Mouse (Mus musculus) neural tube, embryonic 12.5 days (tissue): ENCODE results near the gene Cox19. TPM values are rescaled to one million over a fixed set of nuclear protein-coding genes. Genes with fewer than 3 reads are reported as not detected.

Experiments used
- ATAC-seq: fragments of 200-750 bp; cut with Nextera tagmentation; 2 replicates; pipeline ENCODE4 v1.8.0; 2017; ENCODE audit warnings: low read depth, mild to moderate bottlenecking, moderate TSS enrichment, moderate library complexity; ENCODE audit not compliant: low FRiP score
- H3K27ac ChIP-seq: fragments of 300-500 bp; sonication (generic); 2 replicates; pipeline ENCODE4 v1.5.1; 2016
- H3K27me3 ChIP-seq: fragments of 300-500 bp; sonication (generic); replicated peaks from 2 replicates; pipeline ENCODE4 v1.6.1; 2016; ENCODE audit warnings: mild to moderate bottlenecking
- H3K36me3 ChIP-seq: fragments of 300-500 bp; sonication (generic); 2 replicates; pipeline ENCODE4 v1.6.1; 2016; ENCODE audit warnings: mild to moderate bottlenecking
- H3K4me1 ChIP-seq: fragments of 300-500 bp; sonication (generic); 2 replicates; pipeline ENCODE4 v1.6.1; 2016
- H3K4me2 ChIP-seq: fragments of 300-500 bp; sonication (generic); replicated peaks from 2 replicates; pipeline ENCODE4 v1.6.1; 2016; ENCODE audit warnings: mild to moderate bottlenecking
- H3K4me3 ChIP-seq: fragments of 300-500 bp; sonication (generic); 2 replicates; pipeline ENCODE4 v1.5.1; 2016
- H3K9ac ChIP-seq: fragments of 300-500 bp; sonication (generic); 2 replicates; pipeline ENCODE4 v1.6.1; 2016; ENCODE audit warnings: mild to moderate bottlenecking
- H3K9me3 ChIP-seq: fragments of 300-500 bp; sonication (generic); 2 replicates; pipeline ENCODE4 v1.6.1; 2016; ENCODE audit warnings: mild to moderate bottlenecking
- WGBS: fragments of 180-500 bp; shearing (Covaris S2); methylation state at CpG from one replicate; pipeline ENCODE4 v1.1.7; 2016; 5-methylcytosine and 5-hydroxymethylcytosine counted together
- polyA plus RNA-seq: library from polyadenylated mRNA; unstranded; fragments of >200 nt; fragmentation: Nextera tagmentation; extraction: Ambion mirVana; gene quantifications from 2 replicates; pipeline ENCODE4 v1.2.1, GENCODE M21; 2016

Gene Cox19
- polyA plus RNA-seq, 1 experiment from 2014 or later = 124 TPM

DNA sequence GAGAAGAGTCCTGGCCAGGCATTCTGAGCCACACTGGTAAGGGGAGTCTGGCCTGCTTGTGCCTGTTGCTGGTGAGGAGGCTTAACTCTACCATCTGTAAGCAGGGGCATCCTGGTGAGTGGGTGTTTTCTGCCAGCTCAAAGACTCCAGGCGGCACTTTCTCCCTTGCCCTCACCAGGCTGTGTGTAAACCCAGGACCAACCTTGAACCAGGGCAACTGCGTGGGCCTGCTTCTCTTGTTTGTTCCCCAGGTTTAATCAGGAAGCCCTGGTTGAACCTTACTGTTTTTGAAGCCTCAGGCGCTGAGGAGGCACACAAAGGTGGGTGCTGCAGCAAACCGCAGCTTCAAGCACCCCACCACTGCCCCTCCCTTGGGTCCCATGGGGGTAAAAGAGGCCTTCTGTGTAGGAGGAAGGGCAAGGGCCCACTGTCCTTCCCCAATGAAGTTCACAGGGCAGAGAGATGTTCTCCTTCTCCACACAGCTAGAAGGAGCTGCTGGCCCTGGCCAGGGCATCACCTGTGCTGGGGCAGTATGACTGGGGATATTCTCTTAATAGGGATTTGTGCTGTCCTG lies 16.8 kb upstream of the Cox19 start:
- no peak for ATAC-seq
- WGBS = 88% methylated on average over 4 of the region's 4 CpGs
- Histone ChIP-seq H3K4me3 (no peak overlapping the region), H3K9ac (no peak overlapping the region), H3K9me3 (no peaks in the 10 kb centered on the region), H3K36me3 (peaks cover 4% of the 10 kb centered on the region; the same call in 1 of the 2 replicates), H3K27ac (no peak overlapping the region), H3K4me1 (peaks cover 36% of the 10 kb centered on the region), H3K27me3 (no peaks in the 10 kb centered on the region), H3K4me2 (no peak overlapping the region)

DNA sequence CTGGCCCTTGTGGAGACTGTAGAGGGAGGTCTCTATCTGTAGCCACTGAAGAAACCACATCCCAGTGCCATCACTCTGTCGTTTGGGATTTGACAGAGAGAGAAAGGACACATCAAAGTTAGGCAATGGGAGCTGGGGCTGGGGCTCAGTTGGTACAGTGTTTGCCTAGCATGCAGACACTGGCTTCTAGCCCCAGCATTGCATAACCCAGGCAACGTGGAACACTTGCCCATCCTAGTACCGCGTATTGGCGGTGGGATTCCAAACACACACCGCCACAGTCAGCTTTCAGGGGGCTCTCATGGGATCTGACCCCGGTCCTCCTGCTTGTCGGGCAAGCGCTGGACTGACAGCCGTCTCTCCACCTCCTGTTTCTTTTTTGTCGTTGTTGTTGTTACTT lies 15.3 kb upstream of the Cox19 start:
- 83% methylated on average over 11 of the region's 11 CpGs for WGBS
- Histone ChIP-seq H3K4me3 (no peak overlapping the region), H3K9ac (no peak overlapping the region), H3K4me1 (peaks cover 26% of the 10 kb centered on the region), H3K9me3 (no peaks in the 10 kb centered on the region), H3K36me3 (peaks cover 4% of the 10 kb centered on the region; the same call in 1 of the 2 replicates), H3K27me3 (no peaks in the 10 kb centered on the region), H3K27ac (no peak overlapping the region), H3K4me2 (no peak overlapping the region)
- no peak for ATAC-seq

- Histone ChIP-seq H3K27me3 (no peaks in the 10 kb centered on the region), H3K4me1 (peaks cover 21% of the 10 kb centered on the region), H3K4me2 (no peak overlapping the region), H3K27ac (no peak overlapping the region), H3K9me3 (no peaks in the 10 kb centered on the region), H3K9ac (no peak overlapping the region), H3K36me3 (peaks cover 4% of the 10 kb centered on the region; the same call in 1 of the 2 replicates), H3K4me3 (no peak overlapping the region)
- 92% methylated on average over 1 of the region's 1 CpGs for WGBS
- ATAC-seq = no peak
Measured at GRCm38 (mm10) chr5:139365827-139366226, 14.6 kb upstream of the Cox19 start.

DNA sequence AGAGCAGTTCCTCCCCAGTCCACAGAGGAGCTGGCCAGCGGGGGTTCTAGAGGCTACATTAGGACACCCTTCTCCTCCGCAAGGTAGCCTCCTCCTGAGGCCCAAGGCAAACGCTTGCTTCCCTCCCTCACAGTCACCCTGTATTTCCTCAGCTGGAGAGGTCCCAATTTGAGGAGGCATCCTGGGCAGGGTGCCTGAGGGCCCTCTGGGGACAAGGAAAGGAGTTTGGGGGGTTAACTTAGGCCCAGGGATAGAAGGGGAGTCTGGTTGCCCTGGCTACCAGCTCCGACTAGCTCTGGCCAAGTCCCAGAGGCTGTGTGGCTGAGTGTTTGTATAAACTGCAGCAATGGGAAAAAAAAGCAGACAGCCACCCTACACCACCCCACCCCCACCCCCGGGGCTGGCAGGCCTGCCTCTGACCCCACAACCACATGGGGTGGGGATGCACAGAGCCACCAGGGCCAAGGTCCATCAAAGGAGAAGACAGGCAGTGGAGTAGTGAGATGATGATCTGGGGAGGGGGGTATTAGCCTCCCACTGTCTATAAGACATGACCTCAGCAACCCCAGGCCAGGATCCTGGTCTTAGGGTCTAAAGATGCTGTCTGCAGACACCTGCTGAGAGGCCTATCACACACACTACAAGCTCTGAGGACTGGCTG lies 13.8 kb upstream of the Cox19 start:
- Histone ChIP-seq H3K4me2 (no peak overlapping the region), H3K9ac (no peak overlapping the region), H3K27ac (no peak overlapping the region), H3K4me1 (peaks cover 15% of the 10 kb centered on the region), H3K36me3 (peaks cover 4% of the 10 kb centered on the region), H3K4me3 (no peak overlapping the region), H3K9me3 (no peaks in the 10 kb centered on the region), H3K27me3 (no peaks in the 10 kb centered on the region)
- peak; percentile 29; the same call in 1 of the 2 replicates for ATAC-seq
- 46% methylated on average over 5 of the region's 5 CpGs for WGBS

DNA sequence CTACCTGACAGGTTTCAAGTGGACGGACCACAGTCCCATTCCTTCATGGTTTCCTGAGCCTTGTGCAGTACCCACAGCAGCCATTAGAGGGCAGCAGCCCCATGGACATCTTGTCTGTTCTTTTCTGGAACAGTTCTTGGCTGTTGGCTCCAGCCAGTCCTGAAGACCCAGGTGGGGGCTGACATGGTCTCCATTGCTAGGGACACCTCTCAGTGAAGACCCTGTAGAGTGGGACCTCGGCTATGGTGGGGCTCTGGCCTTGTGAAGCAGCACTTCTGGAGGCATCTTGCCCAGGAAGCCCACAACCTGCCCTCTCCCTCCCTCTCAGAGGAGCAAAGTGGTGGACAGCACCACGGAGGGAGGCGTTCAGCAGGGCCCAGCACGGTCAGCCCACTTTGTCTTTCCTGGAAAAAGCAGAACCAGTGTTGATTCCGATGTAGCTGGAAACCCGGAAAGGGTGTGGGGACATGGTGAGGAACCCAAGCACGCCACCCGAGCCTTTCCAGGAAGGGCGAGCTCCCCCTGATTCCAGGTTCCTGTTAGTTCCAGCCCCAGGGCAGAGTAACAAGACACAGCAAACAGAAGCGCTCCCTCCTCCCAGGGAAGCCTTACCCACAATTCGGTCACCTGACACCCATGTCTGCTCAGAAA lies 13.2 kb upstream of the Cox19 start:
- no peaks in the 10 kb centered on the region for H3K9me3 ChIP-seq
- H3K4me2 ChIP-seq = no peak overlapping the region; the same call in 1 of the 2 replicates
- H3K4me1 ChIP-seq = peaks cover 15% of the 10 kb centered on the region
- ATAC-seq = peak; percentile 56
- no peak overlapping the region for H3K9ac ChIP-seq
- H3K4me3 ChIP-seq = no peak overlapping the region
- H3K27me3 ChIP-seq = no peaks in the 10 kb centered on the region
- H3K27ac ChIP-seq = no peak overlapping the region
- WGBS = 43% methylated on average over 12 of the region's 12 CpGs
- peaks cover 4% of the 10 kb centered on the region for H3K36me3 ChIP-seq

DNA sequence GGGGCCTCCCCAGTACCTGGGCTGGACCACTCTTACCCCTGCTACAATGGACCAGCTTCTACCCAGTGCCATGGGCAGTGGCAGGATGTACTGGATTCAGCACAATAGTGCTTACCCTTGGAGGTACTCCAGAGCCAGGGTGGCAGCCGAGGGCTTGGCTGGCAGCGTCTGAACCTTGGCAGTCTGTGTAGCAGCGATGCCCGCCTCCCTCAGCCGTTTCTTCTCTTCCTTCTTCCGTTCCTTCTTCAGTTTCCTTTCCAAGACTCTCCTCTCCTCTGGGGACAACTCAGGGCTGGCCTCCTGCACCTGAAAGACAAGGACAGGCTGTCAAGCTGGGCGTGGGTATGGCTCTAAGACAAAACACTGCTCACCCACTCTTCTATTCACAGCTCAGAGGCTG lies 12.6 kb upstream of the Cox19 start:
- 70% methylated on average over 7 of the region's 7 CpGs for WGBS
- H3K4me1 ChIP-seq = peaks cover 15% of the 10 kb centered on the region
- no peaks in the 10 kb centered on the region for H3K27me3 ChIP-seq
- peaks cover 4% of the 10 kb centered on the region for H3K36me3 ChIP-seq
- no peak overlapping the region for H3K9ac ChIP-seq
- no peak overlapping the region for H3K4me3 ChIP-seq
- no peak for ATAC-seq
- no peaks in the 10 kb centered on the region for H3K9me3 ChIP-seq
- no peak overlapping the region for H3K27ac ChIP-seq
- no peak overlapping the region for H3K4me2 ChIP-seq

- no peak for ATAC-seq
- no peak overlapping the region for H3K9ac ChIP-seq
- peaks cover 4% of the 10 kb centered on the region for H3K36me3 ChIP-seq
- WGBS = 96% methylated on average over 5 of the region's 5 CpGs
- H3K4me3 ChIP-seq = no peak overlapping the region
- no peaks in the 10 kb centered on the region for H3K9me3 ChIP-seq
- no peak overlapping the region for H3K4me2 ChIP-seq
- no peaks in the 10 kb centered on the region for H3K27me3 ChIP-seq
- peaks cover 12% of the 10 kb centered on the region for H3K4me1 ChIP-seq
- no peak overlapping the region for H3K27ac ChIP-seq
Measured at GRCm38 (mm10) chr5:139359244-139359643, 8.0 kb upstream of the Cox19 start.

- WGBS = 87% methylated on average over 2 of the region's 2 CpGs
Measured at GRCm38 (mm10) chr5:139358653-139359052, 7.4 kb upstream of the Cox19 start.

GRCm38 (mm10) chr5:139355235-139355772 lies 4.1 kb upstream of the Cox19 start:
- no peak overlapping the region for H3K9ac ChIP-seq
- H3K27me3 ChIP-seq = no peaks in the 10 kb centered on the region; the same call in 1 of the 2 replicates
- H3K4me3 ChIP-seq = no peak overlapping the region
- H3K4me2 ChIP-seq = no peak overlapping the region
- H3K9me3 ChIP-seq = no peaks in the 10 kb centered on the region
- WGBS = 41% methylated on average over 19 of the region's 19 CpGs
- peaks cover 15% of the 10 kb centered on the region; the same call in 1 of the 2 replicates for H3K4me1 ChIP-seq
- H3K27ac ChIP-seq = no peak overlapping the region
- no peak for ATAC-seq
- no peaks in the 10 kb centered on the region; the same call in 1 of the 2 replicates for H3K36me3 ChIP-seq

More at GRCm38 (mm10) chr5:139358653-139359052, 7.4 kb upstream of the Cox19 start:
- H3K27ac ChIP-seq = no peak overlapping the region
- H3K36me3 ChIP-seq = peaks cover 2% of the 10 kb centered on the region
- H3K9ac ChIP-seq = no peak overlapping the region
- no peaks in the 10 kb centered on the region for H3K27me3 ChIP-seq
- no peak for ATAC-seq
- peaks cover 8% of the 10 kb centered on the region; the same call in 1 of the 2 replicates for H3K4me1 ChIP-seq
- H3K4me3 ChIP-seq = no peak overlapping the region
- no peak overlapping the region for H3K4me2 ChIP-seq
- no peaks in the 10 kb centered on the region for H3K9me3 ChIP-seq

- H3K9me3 ChIP-seq = no peaks in the 10 kb centered on the region
- ATAC-seq = no peak
- H3K4me3 ChIP-seq = no peak overlapping the region
- no peaks in the 10 kb centered on the region; the same call in 1 of the 2 replicates for H3K27me3 ChIP-seq
- H3K36me3 ChIP-seq = no peaks in the 10 kb centered on the region
- no peak overlapping the region for H3K9ac ChIP-seq
- WGBS = 85% methylated on average over 11 of the region's 11 CpGs
- H3K27ac ChIP-seq = no peak overlapping the region
- peaks cover 15% of the 10 kb centered on the region; the same call in 1 of the 2 replicates for H3K4me1 ChIP-seq
- no peak overlapping the region for H3K4me2 ChIP-seq
Measured at GRCm38 (mm10) chr5:139353946-139354345, 2.7 kb upstream of the Cox19 start.

DNA sequence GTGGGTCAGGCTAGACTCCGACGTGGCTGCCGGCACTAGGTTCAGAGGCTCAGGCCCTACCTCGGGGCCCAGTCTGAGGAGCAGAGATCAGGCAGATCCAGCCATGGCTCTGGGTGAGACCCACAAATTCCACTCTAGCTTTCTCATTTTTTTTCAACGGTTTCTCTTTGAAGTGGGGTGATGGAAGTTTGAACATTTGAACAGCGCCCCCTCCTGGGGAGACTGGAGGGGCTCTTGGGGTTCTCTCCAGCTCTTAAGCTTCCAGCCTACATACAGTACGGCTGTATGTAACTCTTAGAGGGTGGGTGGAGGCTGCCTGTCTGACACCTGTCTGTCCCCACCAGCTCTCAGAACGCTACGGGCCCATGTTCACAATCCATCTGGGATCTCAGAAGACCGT lies 2.3 kb upstream of the Cox19 start:
- no peaks in the 10 kb centered on the region; the same call in 1 of the 2 replicates for H3K27me3 ChIP-seq
- peaks cover 15% of the 10 kb centered on the region; the same call in 1 of the 2 replicates for H3K4me1 ChIP-seq
- no peak overlapping the region for H3K9ac ChIP-seq
- H3K4me3 ChIP-seq = no peak overlapping the region
- H3K36me3 ChIP-seq = no peaks in the 10 kb centered on the region
- 63% methylated on average over 10 of the region's 10 CpGs for WGBS
- no peak overlapping the region for H3K27ac ChIP-seq
- H3K9me3 ChIP-seq = no peaks in the 10 kb centered on the region
- ATAC-seq = no peak
- no peak overlapping the region for H3K4me2 ChIP-seq

DNA sequence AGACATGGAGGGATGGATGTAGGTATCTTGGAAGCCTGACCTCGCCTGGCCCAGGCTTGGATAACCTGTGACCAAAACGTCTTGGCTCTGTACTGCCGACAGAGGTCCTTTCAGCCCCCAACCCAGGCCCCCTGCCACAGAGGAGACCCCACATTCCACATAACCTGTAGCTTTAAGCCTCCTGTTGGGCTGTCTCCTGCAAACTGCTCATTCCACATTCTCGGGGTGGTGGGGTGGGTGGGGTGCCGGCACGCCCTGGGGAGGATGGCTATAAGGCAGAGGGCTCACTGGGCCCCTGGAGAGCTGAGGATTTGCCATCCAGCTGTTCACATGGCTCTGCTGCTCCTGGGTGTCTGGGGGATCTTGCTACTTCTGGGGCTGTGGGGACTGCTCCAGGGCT lies 1.1 kb upstream of the Cox19 start, which contains the start of gene Cyp2w1:
TSS of gene Cyp2w1 (plus strand) at position 301 of the 400 bp plus-strand sequence.
- H3K27ac ChIP-seq = no peak within 1 kb of the TSS
- no peaks in the 10 kb centered on the region for H3K9me3 ChIP-seq
- no peak within 1 kb of the TSS for H3K4me3 ChIP-seq
- ATAC-seq = no peak
- no peaks in the 10 kb centered on the region for H3K36me3 ChIP-seq
- no peak within 1 kb of the TSS for H3K4me2 ChIP-seq
- H3K9ac ChIP-seq = no peak within 1 kb of the TSS
- H3K4me1 ChIP-seq = peaks cover 15% of the 10 kb centered on the region; the same call in 1 of the 2 replicates
- WGBS = 62% methylated on average over 6 of the region's 6 CpGs
- no peaks in the 10 kb centered on the region; the same call in 1 of the 2 replicates for H3K27me3 ChIP-seq
